Mouse (Mus musculus) heart, embryonic 13.5 days (tissue): ENCODE data around the gene Igsf21. TPM values are rescaled to one million over a fixed set of nuclear protein-coding genes. Genes with fewer than 3 reads are reported as not detected.

Experiments used
- ATAC-seq: fragments of 200-750 bp; cut with Nextera tagmentation; 2 replicates; pipeline ENCODE4 v1.8.0; 2017; ENCODE audit warnings: moderate TSS enrichment; ENCODE audit not compliant: insufficient number of reproducible peaks, low FRiP score, low TSS enrichment; ENCODE audit errors: extremely low read depth
- H3K27ac ChIP-seq: fragments of 300-500 bp; sonication (generic); replicated peaks from 2 replicates; pipeline ENCODE4 v1.5.1; 2015; ENCODE audit warnings: moderate library complexity, mild to moderate bottlenecking, inconsistent platforms
- H3K27me3 ChIP-seq: fragments of 300-500 bp; sonication (generic); replicated peaks from 2 replicates; pipeline ENCODE4 v1.6.1; 2015; ENCODE audit warnings: mild to moderate bottlenecking, inconsistent platforms
- H3K36me3 ChIP-seq: fragments of 300-500 bp; sonication (generic); 2 replicates; pipeline ENCODE4 v1.6.1; 2015; ENCODE audit warnings: mild to moderate bottlenecking, inconsistent platforms
- H3K4me1 ChIP-seq: fragments of 300-500 bp; sonication (generic); 2 replicates; pipeline ENCODE4 v1.6.1; 2015; ENCODE audit warnings: inconsistent platforms
- H3K4me2 ChIP-seq: fragments of 300-500 bp; sonication (generic); 2 replicates; pipeline ENCODE4 v1.6.1; 2015; ENCODE audit warnings: inconsistent platforms, mild to moderate bottlenecking, moderate library complexity
- H3K4me3 ChIP-seq: fragments of 300-500 bp; sonication (generic); 2 replicates; pipeline ENCODE4 v1.5.1; 2015; ENCODE audit warnings: moderate library complexity, mild to moderate bottlenecking, inconsistent platforms
- H3K9ac ChIP-seq: fragments of 300-500 bp; sonication (generic); 2 replicates; pipeline ENCODE4 v1.6.1; 2015; ENCODE audit warnings: inconsistent platforms, mild to moderate bottlenecking, moderate library complexity
- H3K9me3 ChIP-seq: fragments of 300-500 bp; sonication (generic); 2 replicates; pipeline ENCODE4 v1.6.1; 2016; ENCODE audit warnings: inconsistent platforms
- WGBS: fragments of 180-500 bp; shearing (Covaris S2); methylation state at CpG from one replicate; pipeline ENCODE4 v1.1.7; 2015; ENCODE audit warnings: mixed read lengths; 5-methylcytosine and 5-hydroxymethylcytosine counted together
- polyA plus RNA-seq: library from polyadenylated mRNA; unstranded; fragments of >200 nt; fragmentation: Nextera tagmentation; extraction: Ambion mirVana; gene quantifications from 2 replicates; pipeline ENCODE4 v1.2.1, GENCODE M21; 2015

The Igsf21 gene
- polyA plus RNA-seq, 1 experiment from 2014 or later = 0.13 TPM

GRCm38 (mm10) chr4:140154484-140154883 lies 92.1 kb downstream of the Igsf21 start:
- Histone ChIP-seq H3K4me2 (no peak overlapping the region), H3K9ac (no peak overlapping the region), H3K4me1 (0 out of 2 replicates have a peak, but pooled peaks cover 5% of the 10 kb centered on the region), H3K4me3 (no peak overlapping the region), H3K36me3 (no peaks in the 10 kb centered on the region), H3K9me3 (no peaks in the 10 kb centered on the region), H3K27me3 (peaks cover 4% of the 10 kb centered on the region; the same call in 1 of the 2 replicates), H3K27ac (no peak overlapping the region)
- 64% methylated on average over 5 of the region's 5 CpGs for WGBS
- no peak for ATAC-seq

DNA sequence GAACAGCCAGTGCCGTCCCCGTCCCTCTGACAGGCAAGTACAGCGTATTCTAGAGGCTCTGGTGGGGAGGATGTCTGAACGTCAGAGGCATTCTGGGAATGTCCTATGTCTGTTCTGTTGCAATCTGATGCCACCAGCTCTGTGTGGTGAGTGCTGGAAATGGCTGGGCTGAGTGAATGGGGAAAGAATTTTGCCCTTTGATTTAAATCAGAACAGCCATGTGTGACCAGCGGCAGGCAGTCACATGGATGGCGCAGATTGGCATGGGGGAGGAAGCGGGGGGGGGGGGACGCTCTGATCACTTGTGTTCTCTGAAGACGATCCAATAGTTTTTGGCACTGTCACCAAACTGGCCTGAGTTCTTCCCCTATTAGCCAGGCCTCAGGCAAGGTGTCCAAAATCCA lies 92.9 kb downstream of the Igsf21 start:
- no peak for ATAC-seq
- no peaks in the 10 kb centered on the region for H3K9me3 ChIP-seq
- WGBS = 45% methylated on average over 9 of the region's 9 CpGs

GRCm38 (mm10) chr4:140153101-140153500 lies 93.5 kb downstream of the Igsf21 start:
- no peaks in the 10 kb centered on the region for H3K9me3 ChIP-seq
- H3K4me2 ChIP-seq = no peak overlapping the region
- H3K4me3 ChIP-seq = no peak overlapping the region
- 17% methylated on average over 7 of the region's 7 CpGs for WGBS
- H3K27ac ChIP-seq = no peak overlapping the region
- H3K36me3 ChIP-seq = no peaks in the 10 kb centered on the region
- peaks cover 12% of the 10 kb centered on the region for H3K4me1 ChIP-seq
- H3K9ac ChIP-seq = no peak overlapping the region
- peaks cover 4% of the 10 kb centered on the region; the same call in 1 of the 2 replicates for H3K27me3 ChIP-seq
- no peak for ATAC-seq

More for the DNA sequence above, 92.9 kb downstream of the Igsf21 start:
- Histone ChIP-seq H3K4me1 (peaks cover 5% of the 10 kb centered on the region; the same call in 1 of the 2 replicates), H3K27me3 (peaks cover 4% of the 10 kb centered on the region; the same call in 1 of the 2 replicates), H3K4me2 (no peak overlapping the region), H3K4me3 (no peak overlapping the region), H3K27ac (no peak overlapping the region), H3K36me3 (no peaks in the 10 kb centered on the region), H3K9ac (no peak overlapping the region)

GRCm38 (mm10) chr4:140149706-140150105 lies 96.9 kb downstream of the Igsf21 start:
- Histone ChIP-seq H3K27ac (no peak overlapping the region), H3K4me2 (no peak overlapping the region), H3K4me1 (peaks cover 21% of the 10 kb centered on the region), H3K36me3 (no peaks in the 10 kb centered on the region), H3K9me3 (no peaks in the 10 kb centered on the region), H3K4me3 (no peak overlapping the region), H3K9ac (no peak overlapping the region), H3K27me3 (peaks cover 8% of the 10 kb centered on the region)
- 66% methylated on average over 8 of the region's 8 CpGs for WGBS
- ATAC-seq = no peak

GRCm38 (mm10) chr4:140147857-140148695 lies 98.5 kb downstream of the Igsf21 start:
- 55% methylated on average over 20 of the region's 20 CpGs for WGBS

DNA sequence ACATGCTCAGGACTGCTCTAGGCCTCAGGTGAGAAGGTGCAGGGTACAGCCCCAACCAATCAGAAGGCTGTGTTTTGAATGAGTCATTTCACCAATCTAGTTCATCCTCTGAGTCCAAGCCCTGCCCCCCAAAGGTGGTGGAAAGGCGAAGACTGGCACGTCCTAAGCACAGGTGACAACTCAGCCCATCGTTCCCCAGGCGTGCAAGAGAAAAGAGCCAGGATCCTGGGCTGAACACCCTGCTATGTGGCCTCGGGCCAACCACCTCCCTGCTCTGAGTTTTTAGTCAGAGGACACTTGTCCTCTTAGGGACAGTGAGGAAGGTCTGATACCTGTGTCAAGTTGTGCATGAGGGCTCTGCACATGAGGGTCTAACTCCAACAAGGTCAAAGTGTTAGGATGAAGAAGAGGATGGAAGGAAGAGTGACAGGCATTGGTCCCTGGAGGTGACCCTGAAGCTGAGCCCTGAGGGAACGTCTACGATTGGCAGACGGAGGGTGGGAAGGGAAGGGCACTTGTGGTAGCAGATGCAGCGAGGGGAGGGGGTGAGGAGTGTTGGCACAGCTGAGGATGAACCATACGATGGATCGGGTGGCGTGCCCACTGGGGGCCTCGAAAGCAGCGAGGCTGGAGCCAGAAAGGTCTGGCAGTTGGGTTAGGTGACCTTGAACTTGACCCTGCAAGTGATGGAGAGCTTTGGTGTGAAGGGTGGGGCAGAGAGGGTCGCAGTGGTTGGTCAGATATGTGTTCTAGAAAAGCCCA lies 99.3 kb downstream of the Igsf21 start:
- Histone ChIP-seq H3K9me3 (peaks cover 6% of the 10 kb centered on the region; the same call in 1 of the 2 replicates), H3K4me3 (no peak overlapping the region), H3K4me2 (no peak overlapping the region), H3K4me1 (peaks cover 16% of the 10 kb centered on the region), H3K27ac (peak overlapping the region; percentile 69), H3K36me3 (no peaks in the 10 kb centered on the region), H3K9ac (0 out of 2 replicates have a peak overlapping the region, but pooled peaks have one; percentile 24), H3K27me3 (peaks cover 16% of the 10 kb centered on the region)
- no peak for ATAC-seq
- WGBS = 74% methylated on average over 15 of the region's 15 CpGs

More at GRCm38 (mm10) chr4:140147857-140148695, 98.5 kb downstream of the Igsf21 start:
- H3K27me3 ChIP-seq = peaks cover 16% of the 10 kb centered on the region
- peak; percentile 42; the same call in 1 of the 2 replicates for ATAC-seq
- 0 out of 2 replicates have a peak overlapping the region, but pooled peaks have one; percentile 24 for H3K9ac ChIP-seq
- peak overlapping the region; percentile 69 for H3K27ac ChIP-seq
- no peaks in the 10 kb centered on the region for H3K36me3 ChIP-seq
- peaks cover 16% of the 10 kb centered on the region for H3K4me1 ChIP-seq
- H3K4me2 ChIP-seq = no peak overlapping the region
- H3K4me3 ChIP-seq = no peak overlapping the region
- H3K9me3 ChIP-seq = peaks cover 3% of the 10 kb centered on the region; the same call in 1 of the 2 replicates

GRCm38 (mm10) chr4:140143884-140144525 lies 102.6 kb downstream of the Igsf21 start:
- H3K4me3 ChIP-seq = no peak overlapping the region
- 77% methylated on average over 10 of the region's 10 CpGs for WGBS
- H3K36me3 ChIP-seq = no peaks in the 10 kb centered on the region
- peaks cover 23% of the 10 kb centered on the region for H3K27me3 ChIP-seq
- H3K27ac ChIP-seq = no peak overlapping the region
- no peak overlapping the region for H3K4me2 ChIP-seq
- ATAC-seq = no peak
- H3K9ac ChIP-seq = no peak overlapping the region
- peaks cover 6% of the 10 kb centered on the region; the same call in 1 of the 2 replicates for H3K9me3 ChIP-seq
- peaks cover 16% of the 10 kb centered on the region for H3K4me1 ChIP-seq

DNA sequence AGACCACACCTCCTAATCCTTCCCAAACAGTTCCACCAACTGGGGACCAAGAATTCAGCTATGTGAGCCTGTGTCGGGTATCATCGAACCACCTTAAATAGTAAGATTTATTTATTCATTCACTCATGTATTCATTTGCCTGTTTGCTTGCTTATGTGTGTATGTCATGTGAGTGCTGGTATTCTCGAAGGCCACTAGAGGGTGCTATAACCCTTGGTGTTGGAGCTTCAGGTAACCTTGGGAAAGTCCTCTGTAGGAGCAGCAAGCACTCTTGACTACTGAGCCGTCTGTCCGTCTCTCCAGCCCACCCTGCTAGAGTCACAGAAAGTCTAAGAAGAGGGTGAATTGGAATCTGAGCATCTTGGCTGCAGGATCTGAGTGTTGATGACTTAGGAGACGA lies 103.4 kb downstream of the Igsf21 start:
- Histone ChIP-seq H3K4me2 (no peak overlapping the region), H3K9ac (no peak overlapping the region), H3K9me3 (peaks cover 6% of the 10 kb centered on the region; the same call in 1 of the 2 replicates), H3K27me3 (peaks cover 23% of the 10 kb centered on the region), H3K36me3 (no peaks in the 10 kb centered on the region), H3K4me3 (no peak overlapping the region), H3K4me1 (peaks cover 11% of the 10 kb centered on the region), H3K27ac (no peak overlapping the region)
- ATAC-seq = no peak
- WGBS = 78% methylated on average over 6 of the region's 6 CpGs

- Histone ChIP-seq H3K27me3 (peaks cover 23% of the 10 kb centered on the region), H3K9ac (no peak overlapping the region), H3K9me3 (peaks cover 6% of the 10 kb centered on the region; the same call in 1 of the 2 replicates), H3K4me1 (no peaks in the 10 kb centered on the region), H3K36me3 (no peaks in the 10 kb centered on the region), H3K4me2 (no peak overlapping the region), H3K4me3 (no peak overlapping the region), H3K27ac (no peak overlapping the region)
- WGBS = 60% methylated on average over 9 of the region's 9 CpGs
- ATAC-seq = no peak
Observed at GRCm38 (mm10) chr4:140140485-140140884, 106.1 kb downstream of the Igsf21 start.

DNA sequence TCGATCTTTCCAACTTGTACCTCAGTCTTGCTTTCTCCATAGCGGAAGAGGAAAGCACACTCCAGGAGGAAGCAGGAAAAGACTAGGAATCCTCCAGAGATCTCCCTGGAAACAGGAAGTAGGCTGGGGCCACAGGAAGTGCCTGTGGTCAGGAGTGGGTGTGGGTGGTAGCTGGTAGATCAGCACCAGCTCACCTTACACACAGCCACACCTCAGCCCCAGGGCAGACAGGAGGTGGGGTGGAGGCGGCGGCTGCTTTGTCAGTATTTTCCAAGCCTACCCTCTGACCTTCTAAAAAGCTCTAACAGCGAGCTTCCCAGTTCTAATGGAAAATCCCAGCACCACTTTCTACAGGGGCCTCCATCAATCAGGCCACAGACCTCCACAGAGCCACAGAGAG lies 107.7 kb downstream of the Igsf21 start:
- no peak overlapping the region for H3K27ac ChIP-seq
- no peak overlapping the region for H3K4me2 ChIP-seq
- H3K36me3 ChIP-seq = no peaks in the 10 kb centered on the region
- WGBS = 52% methylated on average over 5 of the region's 5 CpGs
- H3K9me3 ChIP-seq = peaks cover 6% of the 10 kb centered on the region; the same call in 1 of the 2 replicates
- no peak overlapping the region for H3K4me3 ChIP-seq
- no peaks in the 10 kb centered on the region for H3K4me1 ChIP-seq
- no peak overlapping the region for H3K9ac ChIP-seq
- peaks cover 12% of the 10 kb centered on the region; the same call in 1 of the 2 replicates for H3K27me3 ChIP-seq
- ATAC-seq = no peak
